Mouse (Mus musculus) E14TG2a.4 (cell line): ENCODE measurements around the gene Tnfaip3.
A peak's percentile ranks its signal among the peaks of the same experiment; 100 is the strongest.

ENCODE experiments used
- H3K27me3 ChIP-seq: 2 replicates; pipeline ENCODE4 v1.6.1; 2014; ENCODE audit warnings: low read length, control low read depth; ENCODE audit not compliant: insufficient read depth
- H3K36me3 ChIP-seq: 2 replicates; pipeline ENCODE4 v1.6.1; 2014; ENCODE audit warnings: low read length, control low read depth; ENCODE audit not compliant: insufficient read depth
- H3K4me1 ChIP-seq: replicated peaks from 2 replicates; pipeline ENCODE4 v1.6.1; 2014; ENCODE audit warnings: low read depth, low read length, control low read depth
- H3K4me3 ChIP-seq: replicated peaks from 2 replicates; pipeline ENCODE4 v1.5.1; 2014; ENCODE audit warnings: mild to moderate bottlenecking, low read length
- H3K9me3 ChIP-seq: 2 replicates; pipeline ENCODE4 v1.6.1; 2014; ENCODE audit warnings: low read length, control low read depth
- CTCF ChIP-seq: conservative IDR thresholded peaks from 2 replicates; pipeline ENCODE4 v1.5.1; 2014; ENCODE audit warnings: low read length
- NANOG ChIP-seq: IDR thresholded peaks from 2 replicates; pipeline ENCODE4 v1.6.1; 2014; ENCODE audit warnings: borderline replicate concordance, low read length, mixed read lengths
- POU5F1 ChIP-seq: IDR thresholded peaks from 2 replicates; pipeline ENCODE4 v1.6.1; 2014; ENCODE audit warnings: low read length, borderline replicate concordance

The Tnfaip3 gene

GRCm38 (mm10) chr10:18964856-18965255, 50.6 kb downstream of the Tnfaip3 start:
- Histone ChIP-seq H3K9me3 (peaks cover 4% of the 10 kb centered on the region; the same call in 1 of the 2 replicates), H3K4me1 (no peaks in the 10 kb centered on the region), H3K4me3 (no peak overlapping the region), H3K36me3 (no peaks in the 10 kb centered on the region), H3K27me3 (no peaks in the 10 kb centered on the region)
- no peak for TF ChIP-seq CTCF
- TF ChIP-seq POU5F1 = no peak
- TF ChIP-seq NANOG = no peak

GRCm38 (mm10) chr10:18959777-18960492, 55.5 kb downstream of the Tnfaip3 start:
- TF ChIP-seq CTCF = no peak
- TF ChIP-seq POU5F1 = no peak
- Histone ChIP-seq H3K27me3 (no peaks in the 10 kb centered on the region), H3K4me1 (no peaks in the 10 kb centered on the region), H3K9me3 (no peaks in the 10 kb centered on the region), H3K4me3 (no peak overlapping the region), H3K36me3 (no peaks in the 10 kb centered on the region)

- Histone ChIP-seq H3K27me3 (0 out of 2 replicates have a peak, but pooled peaks cover 3% of the 10 kb centered on the region), H3K36me3 (no peaks in the 10 kb centered on the region), H3K9me3 (no peaks in the 10 kb centered on the region), H3K4me1 (no peaks in the 10 kb centered on the region), H3K4me3 (no peak overlapping the region)
- TF ChIP-seq POU5F1 = no peak
- peak; percentile 41 for TF ChIP-seq CTCF
These were observed 61.8 kb downstream of the Tnfaip3 start for GRCm38 (mm10) chr10:18953706-18954071.

- H3K4me1 ChIP-seq = no peaks in the 10 kb centered on the region
- H3K36me3 ChIP-seq = no peaks in the 10 kb centered on the region
- H3K4me3 ChIP-seq = no peak overlapping the region
- no peaks in the 10 kb centered on the region for H3K9me3 ChIP-seq
- TF ChIP-seq CTCF = no peak
- TF ChIP-seq POU5F1 = no peak
- no peak for TF ChIP-seq NANOG
- 0 out of 2 replicates have a peak, but pooled peaks cover 3% of the 10 kb centered on the region for H3K27me3 ChIP-seq
These were observed 62.3 kb downstream of the Tnfaip3 start for GRCm38 (mm10) chr10:18953011-18953705.
